Mouse (Mus musculus): ENCODE measurements around the gene Tmem26.

DNA sequence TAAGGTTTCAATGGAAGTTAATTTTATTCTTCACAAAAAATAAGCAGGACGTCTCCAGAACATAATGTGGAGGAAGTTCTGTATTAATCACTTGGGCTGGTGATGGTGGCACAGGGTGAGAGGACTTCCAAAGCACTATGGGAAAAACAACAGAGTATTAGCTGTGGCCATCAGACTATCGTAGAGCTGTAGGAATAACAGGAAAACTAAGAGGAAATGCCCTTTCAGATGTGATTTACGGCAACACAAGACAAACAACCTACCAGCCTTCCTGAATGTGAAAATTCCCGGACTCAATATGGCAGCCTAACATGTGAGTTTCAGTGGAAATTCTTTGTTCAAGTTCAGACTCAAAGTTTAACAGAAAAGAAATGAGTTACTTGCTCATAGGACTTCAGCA lies 42.2 kb upstream of the Tmem26 start:
- TF ChIP-seq CTCF (IDR thresholded peaks at IDR 0.05; ENCODE audit: insufficient read depth, low read length) (no peak), POLR2A (IDR thresholded peaks at IDR 0.05; ENCODE audit: borderline replicate concordance, extremely low read depth, low read depth, low read length) (no peak)

Measured in lung, adult 2 months (tissue).